Mouse (Mus musculus) layer of hippocampus, adult 8-10 months (tissue): ENCODE results near the gene Il1rap. TPM values are rescaled to one million over a fixed set of nuclear protein-coding genes. Genes with fewer than 3 reads are reported as not detected.

Source experiments
- DNase-seq, 2 experiments: peaks; one replicate each; pipeline ENCODE4 v3.0.0; 2022; ENCODE audit warnings: low spot score in 2 of 2
- total RNA-seq, 4 experiments: library from RNA; stranded (reverse); gene quantifications; 2 replicates each; pipeline ENCODE4 v1.2.4; 2022

Il1rap gene
- total RNA-seq, 4 experiments from 2014 or later: 59.4 to 67.3 (median 60.2) TPM

- DNase-seq: no peak
Observed at GRCm38 (mm10) chr16:26723952-26724747, 142.6 kb downstream of the Il1rap start.

GRCm38 (mm10) chr16:26728139-26728538, 146.6 kb downstream of the Il1rap start:
- no peak for DNase-seq

- DNase-seq: no peak
Observed at GRCm38 (mm10) chr16:26730941-26731340, 149.4 kb downstream of the Il1rap start.

- DNase-seq: no peak
Observed at GRCm38 (mm10) chr16:26732566-26732965, 151.1 kb downstream of the Il1rap start.

GRCm38 (mm10) chr16:26755381-26756155, 174.1 kb downstream of the Il1rap start:
- no peak for DNase-seq

GRCm38 (mm10) chr16:26775976-26776375, 194.5 kb downstream of the Il1rap start:
- peak; percentile 21 to 64 for DNase-seq

GRCm38 (mm10) chr16:26777132-26777531, 195.6 kb downstream of the Il1rap start:
- DNase-seq: no peak

Other genes with a start within 250 kb of the Il1rap start
- 1 to 10 TPM; 1.4 to 2.0 (median 1.6) TPM for gene Cldn1, start 209.9 kb upstream of the Il1rap start, total RNA-seq
- not detected for gene Cldn16, start 118.6 kb upstream of the Il1rap start, total RNA-seq
- not detected for gene Tmem207, start 54.9 kb upstream of the Il1rap start, total RNA-seq